Mouse (Mus musculus) testis, postnatal 10 days (tissue): ENCODE data around the gene Urgcp.
A peak's percentile ranks its signal among the peaks of the same experiment; 100 is the strongest.

Source experiments
- DNase-seq: peaks from one replicate; pipeline ENCODE4 v3.0.0; 2021; ENCODE audit warnings: low spot score

The Urgcp gene

GRCm38 (mm10) chr11:5785732-5786131 lies 23.6 kb upstream of the Urgcp start:
- no peak for DNase-seq

GRCm38 (mm10) chr11:5782199-5782944 lies 20.2 kb upstream of the Urgcp start:
- DNase-seq = no peak

- DNase-seq = no peak
Measured at GRCm38 (mm10) chr11:5780035-5780499, 17.9 kb upstream of the Urgcp start.

GRCm38 (mm10) chr11:5778481-5778880 lies 16.3 kb upstream of the Urgcp start:
- no peak for DNase-seq

GRCm38 (mm10) chr11:5766019-5766418 lies 3.8 kb upstream of the Urgcp start:
- DNase-seq = no peak

- no peak for DNase-seq
Measured at GRCm38 (mm10) chr11:5762633-5762982, 432 bp upstream of the Urgcp start.

- DNase-seq = no peak
Measured at GRCm38 (mm10) chr11:5753755-5754154, 8.4 kb downstream of the Urgcp start.

GRCm38 (mm10) chr11:5744951-5745350 lies 17.2 kb downstream of the Urgcp start:
- no peak for DNase-seq

GRCm38 (mm10) chr11:5742106-5742505 lies 20.1 kb downstream of the Urgcp start:
- DNase-seq = no peak

- peak; percentile 80 for DNase-seq
Measured at GRCm38 (mm10) chr11:5740965-5741627, 21.1 kb downstream of the Urgcp start.

- no peak for DNase-seq
Measured at GRCm38 (mm10) chr11:5740599-5740964, 21.6 kb downstream of the Urgcp start.

- no peak for DNase-seq
Measured at GRCm38 (mm10) chr11:5739846-5740245, 22.3 kb downstream of the Urgcp start.

GRCm38 (mm10) chr11:5738888-5739632 lies 23.1 kb downstream of the Urgcp start:
- no peak for DNase-seq

- DNase-seq = no peak
Measured at GRCm38 (mm10) chr11:5737137-5737536, 25.0 kb downstream of the Urgcp start.

GRCm38 (mm10) chr11:5734323-5734722 lies 27.9 kb downstream of the Urgcp start:
- no peak for DNase-seq

- no peak for DNase-seq
Measured at GRCm38 (mm10) chr11:5732401-5732800, 29.8 kb downstream of the Urgcp start.

GRCm38 (mm10) chr11:5729582-5729981 lies 32.6 kb downstream of the Urgcp start:
- no peak for DNase-seq

- DNase-seq = peak; percentile 18
Measured at GRCm38 (mm10) chr11:5718611-5719354, 43.4 kb downstream of the Urgcp start.

- DNase-seq = peak; percentile 42
Measured at GRCm38 (mm10) chr11:5716938-5717705, 45.1 kb downstream of the Urgcp start.

- peak; percentile 43 for DNase-seq
Measured at GRCm38 (mm10) chr11:5716246-5716645, 45.9 kb downstream of the Urgcp start.

GRCm38 (mm10) chr11:5715630-5716105 lies 46.5 kb downstream of the Urgcp start, which contains the start of gene Mrps24:
Gene Mrps24, minus strand, starts transcription at chr11:5715680.
- peak; percentile 44 for DNase-seq
